Mouse (Mus musculus): ENCODE results near the gene Abcb8.

GRCm38 (mm10) chr5:24366426-24366825 is 27.0 kb upstream of the Abcb8 start:
- TF ChIP-seq POLR2A (IDR thresholded peaks at IDR 0.05; ENCODE audit: insufficient read depth, low read depth, low read length) = no peak
- no peak for TF ChIP-seq CTCF (IDR thresholded peaks at IDR 0.05; ENCODE audit: insufficient read depth, low read depth, low read length)

Measured in olfactory bulb, adult 2 months (tissue).